Mouse (Mus musculus): Measurements from ENCODE around the gene Cabp1.

DNA sequence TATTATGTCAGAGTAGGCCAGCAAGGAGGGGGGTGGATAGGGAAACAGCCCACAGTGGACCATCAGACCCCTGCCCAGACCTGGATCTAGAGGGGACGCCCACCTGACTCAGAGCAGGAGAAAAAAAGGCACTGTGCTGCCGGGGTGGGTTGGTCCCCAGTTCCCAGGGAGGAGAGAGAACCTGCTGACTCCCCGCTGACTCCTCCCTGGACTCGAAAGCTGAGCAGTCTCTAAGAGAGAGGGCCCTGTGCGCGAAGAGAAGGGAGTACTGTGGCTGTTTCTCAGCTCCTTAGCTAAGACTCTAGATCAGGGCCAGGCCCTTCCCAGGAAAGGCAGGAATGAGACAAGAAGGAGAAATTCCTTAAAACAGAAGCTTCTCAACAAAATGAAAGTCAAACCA is 49.7 kb downstream of the Cabp1 start:
- TF ChIP-seq CTCF (IDR thresholded peaks at IDR 0.05; ENCODE audit: insufficient read depth, low read depth, low read length) (no peak), POLR2A (IDR thresholded peaks at IDR 0.05; ENCODE audit: insufficient read depth, low read depth, low read length) (no peak)

All from olfactory bulb, adult 2 months (tissue).